Mouse (Mus musculus): ENCODE results near the gene Ifnab. TPM values are rescaled to one million over a fixed set of nuclear protein-coding genes. Genes with fewer than 3 reads are reported as not detected.

Gene Ifnab
- polyA plus RNA-seq, 1 experiment: not detected

- Histone ChIP-seq H3ac (ENCODE audit: control insufficient read depth, insufficient read length, low read depth) (no peak overlapping the region), H3K4me3 (ENCODE audit: insufficient read depth, poor library complexity, severe bottlenecking) (no peak overlapping the region), H3K79me2 (ENCODE audit: control insufficient read depth, insufficient read depth) (no peaks in the 10 kb centered on the region), H3K36me3 (ENCODE audit: control insufficient read depth, insufficient read depth) (no peaks in the 10 kb centered on the region), H3K27me3 (ENCODE audit: control insufficient read depth, insufficient read depth, insufficient read length) (no peaks in the 10 kb centered on the region), H3K79me3 (ENCODE audit: low read depth) (no peaks in the 10 kb centered on the region)
- TF ChIP-seq MAX (IDR thresholded peaks at IDR 0.05): no peak
- TF ChIP-seq USF1 (IDR thresholded peaks at IDR 0.05; ENCODE audit: low read depth): no peak
- TF ChIP-seq CEBPB (IDR thresholded peaks at IDR 0.05; ENCODE audit: low read depth): no peak
- TF ChIP-seq MYOG (IDR thresholded peaks at IDR 0.05; ENCODE audit: control insufficient read depth, extremely low read depth, insufficient read length): no peak
- TF ChIP-seq MYOD1 (IDR thresholded peaks at IDR 0.05; ENCODE audit: control insufficient read depth, insufficient read length, low read depth): no peak
- no peak for TF ChIP-seq FOSL1 (IDR thresholded peaks at IDR 0.05; ENCODE audit: insufficient read depth, low read length, poor library complexity, severe bottlenecking)
- no peak for TF ChIP-seq CTCF (IDR thresholded peaks at IDR 0.05; ENCODE audit: control insufficient read depth, insufficient read depth, insufficient read length)
These were observed 14.8 kb upstream of the Ifnab start for GRCm38 (mm10) chr4:88705924-88706323.

DNA sequence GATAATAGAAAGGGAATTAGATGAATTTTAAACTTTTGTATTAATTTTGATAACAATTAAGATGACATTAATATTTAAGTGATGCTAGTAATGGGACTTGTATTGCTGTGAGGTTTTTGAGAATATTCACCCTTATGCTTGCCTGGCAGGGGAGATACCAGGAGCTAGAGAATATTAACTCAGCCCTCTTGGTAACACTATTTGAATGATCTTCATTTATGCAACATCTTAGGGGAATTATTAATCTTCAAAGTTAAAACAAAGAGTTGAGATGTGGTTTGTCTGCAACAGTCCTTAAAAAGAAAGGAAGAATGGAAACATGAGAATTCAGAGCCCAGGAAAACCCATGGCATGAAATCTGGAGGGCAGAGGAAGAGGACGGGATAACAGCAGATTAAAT is 8.1 kb upstream of the Ifnab start:
- no peak for TF ChIP-seq FOSL1 (IDR thresholded peaks at IDR 0.05; ENCODE audit: insufficient read depth, low read length, poor library complexity, severe bottlenecking)
- TF ChIP-seq MAX (IDR thresholded peaks at IDR 0.05): no peak
- TF ChIP-seq MYOG (IDR thresholded peaks at IDR 0.05; ENCODE audit: control insufficient read depth, extremely low read depth, insufficient read length): no peak
- TF ChIP-seq MYOD1 (IDR thresholded peaks at IDR 0.05; ENCODE audit: control insufficient read depth, insufficient read length, low read depth): no peak
- TF ChIP-seq CTCF (IDR thresholded peaks at IDR 0.05; ENCODE audit: control insufficient read depth, insufficient read depth, insufficient read length): no peak
- no peak for TF ChIP-seq CEBPB (IDR thresholded peaks at IDR 0.05; ENCODE audit: low read depth)
- TF ChIP-seq USF1 (IDR thresholded peaks at IDR 0.05; ENCODE audit: low read depth): no peak
- no peak overlapping the region for H3K4me3 ChIP-seq (ENCODE audit: insufficient read depth, poor library complexity, severe bottlenecking)
- no peaks in the 10 kb centered on the region for H3K36me3 ChIP-seq (ENCODE audit: control insufficient read depth, insufficient read depth)
- no peak overlapping the region for H3ac ChIP-seq (ENCODE audit: control insufficient read depth, insufficient read length, low read depth)
- H3K79me2 ChIP-seq (ENCODE audit: control insufficient read depth, insufficient read depth): no peaks in the 10 kb centered on the region
- H3K27me3 ChIP-seq (ENCODE audit: control insufficient read depth, insufficient read depth, insufficient read length): peaks cover 3% of the 10 kb centered on the region
- H3K79me3 ChIP-seq (ENCODE audit: low read depth): no peaks in the 10 kb centered on the region

- Histone ChIP-seq H3K36me3 (ENCODE audit: control insufficient read depth, insufficient read depth) (no peaks in the 10 kb centered on the region), H3K27me3 (ENCODE audit: control insufficient read depth, insufficient read depth, insufficient read length) (peaks cover 3% of the 10 kb centered on the region), H3K4me3 (ENCODE audit: insufficient read depth, poor library complexity, severe bottlenecking) (no peak overlapping the region), H3ac (ENCODE audit: control insufficient read depth, insufficient read length, low read depth) (no peak overlapping the region), H3K79me2 (ENCODE audit: control insufficient read depth, insufficient read depth) (no peaks in the 10 kb centered on the region), H3K79me3 (ENCODE audit: low read depth) (no peaks in the 10 kb centered on the region)
- TF ChIP-seq MAX (IDR thresholded peaks at IDR 0.05): no peak
- TF ChIP-seq MYOD1 (IDR thresholded peaks at IDR 0.05; ENCODE audit: control insufficient read depth, insufficient read length, low read depth): no peak
- no peak for TF ChIP-seq CTCF (IDR thresholded peaks at IDR 0.05; ENCODE audit: control insufficient read depth, insufficient read depth, insufficient read length)
- TF ChIP-seq MYOG (IDR thresholded peaks at IDR 0.05; ENCODE audit: control insufficient read depth, extremely low read depth, insufficient read length): no peak
- no peak for TF ChIP-seq FOSL1 (IDR thresholded peaks at IDR 0.05; ENCODE audit: insufficient read depth, low read length, poor library complexity, severe bottlenecking)
- no peak for TF ChIP-seq CEBPB (IDR thresholded peaks at IDR 0.05; ENCODE audit: low read depth)
- TF ChIP-seq USF1 (IDR thresholded peaks at IDR 0.05; ENCODE audit: low read depth): no peak
These were observed 7.6 kb upstream of the Ifnab start for GRCm38 (mm10) chr4:88698781-88699180.

DNA sequence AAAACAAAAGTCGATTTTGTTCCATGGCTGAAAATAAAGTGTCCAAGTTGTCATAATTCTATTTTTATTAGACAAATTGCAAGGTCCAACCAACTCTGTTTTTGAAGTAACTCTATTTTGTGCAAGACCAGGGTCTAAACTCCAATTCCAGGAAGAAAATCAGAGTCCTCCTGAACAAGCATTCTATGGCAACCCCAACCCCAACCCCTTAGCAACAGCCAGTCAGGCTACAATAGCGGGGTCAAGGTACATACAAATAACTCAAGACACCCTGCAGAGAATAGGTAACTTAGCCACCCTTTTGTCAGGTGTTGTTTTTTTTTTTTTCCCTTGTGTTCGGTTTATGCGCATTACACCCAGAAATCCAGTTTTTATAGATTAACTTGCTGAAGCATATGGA is 6.6 kb upstream of the Ifnab start:
- Histone ChIP-seq H3K4me3 (ENCODE audit: insufficient read depth, poor library complexity, severe bottlenecking) (no peak overlapping the region), H3K79me3 (ENCODE audit: low read depth) (no peaks in the 10 kb centered on the region), H3K27me3 (ENCODE audit: control insufficient read depth, insufficient read depth, insufficient read length) (peaks cover 3% of the 10 kb centered on the region), H3ac (ENCODE audit: control insufficient read depth, insufficient read length, low read depth) (no peak overlapping the region), H3K36me3 (ENCODE audit: control insufficient read depth, insufficient read depth) (no peaks in the 10 kb centered on the region), H3K79me2 (ENCODE audit: control insufficient read depth, insufficient read depth) (no peaks in the 10 kb centered on the region)
- TF ChIP-seq USF1 (IDR thresholded peaks at IDR 0.05; ENCODE audit: low read depth) (no peak), MAX (IDR thresholded peaks at IDR 0.05) (no peak), CEBPB (IDR thresholded peaks at IDR 0.05; ENCODE audit: low read depth) (no peak)

DNA sequence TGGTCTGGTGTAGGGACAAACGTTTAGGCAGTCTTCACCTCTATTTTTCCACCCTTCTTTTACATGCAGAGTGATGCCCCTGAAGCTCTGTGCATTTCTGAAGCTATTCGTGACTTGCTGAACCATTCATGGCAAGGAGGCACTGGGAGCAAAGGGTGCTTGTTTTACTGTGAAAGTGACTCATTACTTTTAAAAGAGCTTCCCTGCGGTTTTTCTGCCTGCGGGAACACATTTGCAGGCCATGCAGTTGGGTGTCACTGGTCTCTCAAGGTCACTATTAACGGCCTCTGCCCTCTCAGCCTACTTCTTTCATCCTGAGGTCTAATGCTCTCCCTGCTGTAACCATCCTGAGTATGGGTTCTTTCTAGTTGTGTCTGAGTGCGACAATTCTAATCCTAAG is 5.9 kb upstream of the Ifnab start:
- Histone ChIP-seq H3K79me3 (ENCODE audit: low read depth) (no peaks in the 10 kb centered on the region), H3K4me3 (ENCODE audit: insufficient read depth, poor library complexity, severe bottlenecking) (no peak overlapping the region), H3K79me2 (ENCODE audit: control insufficient read depth, insufficient read depth) (no peaks in the 10 kb centered on the region), H3K36me3 (ENCODE audit: control insufficient read depth, insufficient read depth) (no peaks in the 10 kb centered on the region), H3ac (ENCODE audit: control insufficient read depth, insufficient read length, low read depth) (no peak overlapping the region), H3K27me3 (ENCODE audit: control insufficient read depth, insufficient read depth, insufficient read length) (peaks cover 3% of the 10 kb centered on the region)
- TF ChIP-seq MYOG (IDR thresholded peaks at IDR 0.05; ENCODE audit: control insufficient read depth, extremely low read depth, insufficient read length) (no peak), FOSL1 (IDR thresholded peaks at IDR 0.05; ENCODE audit: insufficient read depth, low read length, poor library complexity, severe bottlenecking) (no peak)

GRCm38 (mm10) chr4:88696237-88696884 is 5.2 kb upstream of the Ifnab start:
- Histone ChIP-seq H3ac (ENCODE audit: control insufficient read depth, insufficient read length, low read depth) (no peak overlapping the region), H3K36me3 (ENCODE audit: control insufficient read depth, insufficient read depth) (no peaks in the 10 kb centered on the region), H3K27me3 (ENCODE audit: control insufficient read depth, insufficient read depth, insufficient read length) (peaks cover 3% of the 10 kb centered on the region), H3K4me3 (ENCODE audit: insufficient read depth, poor library complexity, severe bottlenecking) (no peak overlapping the region), H3K79me3 (ENCODE audit: low read depth) (no peaks in the 10 kb centered on the region), H3K79me2 (ENCODE audit: control insufficient read depth, insufficient read depth) (no peaks in the 10 kb centered on the region)
- peak; percentile 92 for TF ChIP-seq CTCF (IDR thresholded peaks at IDR 0.05; ENCODE audit: control insufficient read depth, insufficient read depth, insufficient read length)
- TF ChIP-seq MYOD1 (IDR thresholded peaks at IDR 0.05; ENCODE audit: control insufficient read depth, insufficient read length, low read depth): no peak
